Mouse (Mus musculus) brain, embryonic 14.5 days (tissue): Measurements from ENCODE around the gene Gm5767.

Experiments used
- CTCF ChIP-seq: fragments of 200-500 bp; IDR thresholded peaks from 2 replicates; pipeline ENCODE4 v1.5.1; 2012; ENCODE audit warnings: inconsistent platforms, mild to moderate bottlenecking, moderate library complexity, borderline replicate concordance; ENCODE audit not compliant: insufficient read depth, insufficient read length; ENCODE audit errors: extremely low read depth
- POLR2A ChIP-seq: fragments of 200-500 bp; IDR thresholded peaks from 2 replicates; pipeline ENCODE4 v1.6.1; 2012; ENCODE audit warnings: mild to moderate bottlenecking, inconsistent platforms, borderline replicate concordance; ENCODE audit not compliant: poor library complexity, insufficient read depth, insufficient read length, severe bottlenecking; ENCODE audit errors: extremely low read depth

DNA sequence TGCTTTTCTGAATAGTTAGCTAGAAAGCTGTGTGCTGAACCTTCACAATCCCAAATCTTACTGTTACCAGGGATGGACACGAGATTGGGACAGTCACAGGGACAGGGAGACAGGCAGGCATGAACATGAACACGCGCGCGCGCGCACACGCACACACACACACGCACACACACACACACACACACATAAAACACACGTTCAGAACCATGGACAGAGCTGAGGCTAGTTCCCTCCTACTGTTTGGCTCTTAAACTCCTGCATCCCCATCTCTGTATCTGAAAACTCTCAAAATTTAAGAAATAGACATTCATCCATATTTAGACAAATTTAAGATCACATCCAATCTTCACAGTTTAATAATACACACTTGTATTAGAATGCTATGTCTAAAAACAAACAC lies 37.2 kb downstream of the Gm5767 start:
- TF ChIP-seq CTCF = no peak
- TF ChIP-seq POLR2A = no peak
